Mouse (Mus musculus) left cerebral cortex, postnatal 25 days (tissue): Measurements from ENCODE around the gene Fbxo6. TPM values are rescaled to one million over a fixed set of nuclear protein-coding genes. Genes with fewer than 3 reads are reported as not detected.
A peak's percentile ranks its signal among the peaks of the same experiment; 100 is the strongest.

ENCODE experiments used
- DNase-seq, 2 experiments: peaks; one replicate each; pipeline ENCODE4 v3.0.0; 2022; ENCODE audit warnings: low spot score in 2 of 2, mixed read lengths in 1 of 2
- intact Hi-C: fragments of 180-260 bp; cut with DNase I; formaldehyde crosslinking; loops from one replicate; pipeline ENCODE4 v1.15.1; 2025
- microRNA-seq, 2 experiments: library from miRNA; unstranded; fragments of <30 nt; microRNA quantifications; one replicate each; pipeline ENCODE4 v1.2.0; 2022
- total RNA-seq, 2 experiments: library from RNA; stranded (reverse); gene quantifications; 2 replicates each; pipeline ENCODE4 v1.2.3; 2021

Gene Fbxo6
- total RNA-seq, 2 experiments from 2014 or later: 26.9 to 28.0 TPM

DNA sequence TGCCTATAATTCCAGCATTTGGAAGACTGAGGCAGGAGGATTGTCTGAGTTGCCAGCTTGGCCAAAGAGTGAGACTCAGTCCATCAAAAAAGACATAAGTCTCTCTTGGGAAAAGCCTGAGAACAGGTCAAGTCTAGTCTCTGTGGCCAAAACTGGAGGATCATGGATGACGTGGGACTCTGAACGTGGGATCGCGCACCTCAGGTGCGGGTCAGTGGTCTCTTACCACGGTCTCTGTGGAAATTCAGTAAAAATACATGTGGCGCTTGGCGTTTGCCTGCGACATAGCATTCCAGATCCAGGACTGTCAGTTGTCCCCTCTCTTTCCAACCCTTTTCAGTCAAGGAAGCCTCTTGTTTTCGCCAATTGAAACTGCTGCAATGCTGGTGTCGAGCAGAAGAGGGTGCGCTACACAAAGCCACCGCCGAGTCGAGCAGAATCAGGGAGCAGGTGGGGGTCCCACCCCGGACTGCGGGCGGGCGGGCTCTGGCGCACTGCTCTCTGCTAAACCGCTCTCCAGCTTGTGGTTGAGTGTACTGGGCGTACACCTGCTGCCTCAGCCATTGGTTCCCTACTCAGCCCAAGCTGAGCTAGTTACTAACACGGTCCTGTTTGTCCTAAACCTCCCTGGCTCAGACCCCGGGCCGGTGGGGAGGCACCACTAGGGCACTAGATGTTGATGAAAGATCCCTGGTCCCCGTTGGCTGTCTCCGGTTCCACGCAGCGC lies 50.0 kb downstream of the Fbxo6 start:
- intact Hi-C loops: no loop called here
- peak; percentile 68 to 80 for DNase-seq

DNA sequence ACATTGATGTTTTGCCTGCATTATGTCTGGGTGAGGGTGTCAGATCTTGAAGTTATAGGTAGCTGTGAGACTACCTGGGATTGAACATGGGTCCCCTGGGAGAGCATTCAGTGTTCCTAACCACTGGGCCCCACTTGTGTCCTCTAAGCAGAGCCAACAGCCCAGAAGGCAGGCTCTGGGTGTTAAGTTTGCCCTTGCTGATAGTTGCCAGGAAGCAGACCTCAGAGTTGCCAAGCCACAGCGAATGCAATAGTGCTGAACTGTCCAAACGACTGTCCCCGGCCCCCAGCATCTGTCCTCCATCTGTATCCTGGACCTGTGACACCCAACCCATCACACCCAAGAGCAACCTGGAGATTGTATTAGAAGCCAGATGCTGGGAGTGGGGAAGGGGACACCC lies 53.3 kb downstream of the Fbxo6 start:
- no peak for DNase-seq
- intact Hi-C loops: no loop called here

DNA sequence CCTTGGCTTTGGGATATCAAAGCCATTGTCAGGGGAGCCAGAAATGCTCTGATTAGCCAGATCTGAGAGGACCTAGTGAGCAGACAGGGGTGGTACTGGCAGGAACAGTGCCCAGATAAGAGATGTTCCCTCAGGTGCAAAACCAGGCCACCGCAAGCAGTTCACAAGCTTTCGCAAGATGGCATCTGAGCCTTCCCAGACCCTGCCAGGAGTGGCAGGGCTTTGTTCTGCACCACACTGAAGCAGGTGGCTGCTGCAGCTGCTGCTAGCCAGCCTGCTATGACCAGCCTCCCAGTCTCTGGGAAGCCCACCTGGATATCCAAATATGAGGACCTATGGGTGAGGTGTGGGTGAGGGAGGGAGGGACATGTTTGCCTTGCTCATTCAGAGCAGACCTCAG lies 54.0 kb downstream of the Fbxo6 start:
- DNase-seq: no peak
- intact Hi-C loops: no loop called here

Small RNA genes within 50 kb of the gene (microRNA-seq; reads per million reads assigned to microRNA genes)
- 0 to 0.99 reads per million in 2 experiments for gene Mir7022

Other genes starting within 250 kb of the Fbxo6 start
- gene Mfn2, start 247.4 kb downstream of the Fbxo6 start, total RNA-seq: 100 to 1,000 TPM; 187 to 193 TPM
- gene Plod1, start 215.4 kb downstream of the Fbxo6 start, total RNA-seq: 10 to 100 TPM; 17.6 to 19.9 TPM
- 10 to 100 TPM; 29.0 to 30.6 TPM for gene 2510039O18Rik, start 211.2 kb downstream of the Fbxo6 start, total RNA-seq
- not detected for gene Nppb, start 166.4 kb downstream of the Fbxo6 start, total RNA-seq
- gene Nppa, start 151.4 kb downstream of the Fbxo6 start, total RNA-seq: under 1 TPM in 1 of 2 experiments, not detected in 1; 0.71 TPM
- 10 to 100 TPM; 70.9 to 73.9 TPM for gene Clcn6, start 113.3 kb downstream of the Fbxo6 start, total RNA-seq
- 10 to 100 TPM; 27.1 to 30.5 TPM for gene Mthfr, start 113.1 kb downstream of the Fbxo6 start, total RNA-seq
- gene Agtrap, start 64.1 kb downstream of the Fbxo6 start, total RNA-seq: 1 to 10 TPM; 6.3 to 7.8 TPM
- gene Mad2l2, start 21.8 kb downstream of the Fbxo6 start, total RNA-seq: 10 to 100 TPM; 11.2 to 14.9 TPM
- under 1 TPM; 0.28 to 0.37 TPM for gene Draxin, start 21.4 kb downstream of the Fbxo6 start, total RNA-seq
- gene Fbxo44, start 8.3 kb upstream of the Fbxo6 start, total RNA-seq: 100 to 1,000 TPM; 133 to 134 TPM
- 10 to 100 TPM; 86.8 to 87.2 TPM for gene Fbxo2, start 8.5 kb upstream of the Fbxo6 start, total RNA-seq
- 10 to 100 TPM; 25.8 to 29.1 TPM for gene Disp3, start 135.8 kb upstream of the Fbxo6 start, total RNA-seq